Mouse (Mus musculus) liver, embryonic 14.5 days (tissue): ENCODE measurements at regions not wholly inside any gene's neighbourhood (a gene's known extent, or its start where the extent isn't known, plus 50 kb on each side); places are given as distances from the start of the nearest gene placed in this dataset.

Source experiments
- CTCF ChIP-seq: IDR thresholded peaks from 2 replicates; pipeline ENCODE4 v1.5.1; 2016; ENCODE audit warnings: antibody characterized with exemption, low read depth, control low read depth
- EP300 ChIP-seq: IDR thresholded peaks from 2 replicates; pipeline ENCODE4 v1.6.1; 2016; ENCODE audit warnings: antibody characterized with exemption, low read depth

GRCm38 (mm10) chr13:60519708-60520107 lies 82.0 kb upstream of the Dapk1 start:
- no peak for TF ChIP-seq EP300
- no peak for TF ChIP-seq CTCF
